Mouse (Mus musculus) bone marrow, adult 2 months (tissue): ENCODE results near the gene Rexo1.
A peak's percentile ranks its signal among the peaks of the same experiment; 100 is the strongest.

ENCODE experiments used
- CTCF ChIP-seq: fragments of 200-500 bp; IDR thresholded peaks from 2 replicates; pipeline ENCODE4 v1.5.1; 2011; ENCODE audit warnings: low read length, control low read depth; ENCODE audit not compliant: control insufficient read depth, insufficient read depth
- POLR2A ChIP-seq: fragments of 200-500 bp; IDR thresholded peaks from 2 replicates; pipeline ENCODE4 v1.6.1; 2011; ENCODE audit warnings: low read depth, mild to moderate bottlenecking, control low read depth, low read length, borderline replicate concordance; ENCODE audit not compliant: control insufficient read depth

GRCm38 (mm10) chr10:80506222-80506621 is 55.1 kb downstream of the Rexo1 start:
- TF ChIP-seq CTCF, result peak; percentile 81
- no peak for TF ChIP-seq POLR2A
